Mouse (Mus musculus) left cerebral cortex, adult 8-10 months (tissue): ENCODE results near the gene Ttc21a. TPM values are rescaled to one million over a fixed set of nuclear protein-coding genes. Genes with fewer than 3 reads are reported as not detected.

Source experiments
- total RNA-seq, 4 experiments: library from RNA; stranded (reverse); gene quantifications; 2 replicates each; pipeline ENCODE4 v1.2.4; 2022

Gene Ttc21a
- total RNA-seq, 4 experiments from 2014 or later = 0.70 to 1.2 (median 0.81) TPM

Other genes starting within 250 kb of the Ttc21a start
- gene Scn10a, start 218.3 kb upstream of the Ttc21a start, total RNA-seq = under 1 TPM; 0.06 to 0.28 (median 0.13) TPM
- gene Scn11a, start 112.2 kb upstream of the Ttc21a start, total RNA-seq = under 1 TPM; 0.15 to 0.27 (median 0.16) TPM
- 10 to 100 TPM; 71.9 to 79.6 (median 78.1) TPM for gene Wdr48, start 42.7 kb upstream of the Ttc21a start, total RNA-seq
- 10 to 100 TPM; 32.8 to 40.9 (median 36.8) TPM for gene Gorasp1, start within 50 bp of the Ttc21a start, total RNA-seq
- gene Csrnp1, start 47.1 kb downstream of the Ttc21a start, total RNA-seq = 10 to 100 TPM; 13.4 to 25.5 (median 14.7) TPM
- gene Xirp1, start 86.0 kb downstream of the Ttc21a start, total RNA-seq = under 1 TPM; 0.07 to 0.51 (median 0.31) TPM
- gene Cx3cr1, start 132.3 kb downstream of the Ttc21a start, total RNA-seq = 10 to 100 TPM; 33.1 to 69.0 (median 47.4) TPM
- gene Ccr8, start 154.5 kb downstream of the Ttc21a start, total RNA-seq = not detected
- 10 to 100 TPM; 21.0 to 24.1 (median 22.5) TPM for gene Slc25a38, start 172.8 kb downstream of the Ttc21a start, total RNA-seq
- 100 to 1,000 TPM; 420 to 493 (median 451) TPM for gene Rpsa, start 190.1 kb downstream of the Ttc21a start, total RNA-seq
- 100 to 1,000 TPM; 408 to 480 (median 458) TPM for gene Mobp, start 212.1 kb downstream of the Ttc21a start, total RNA-seq